Mouse (Mus musculus) retina, adult 2 months (tissue): ENCODE measurements at regions not wholly inside any gene's neighbourhood (a gene's known extent, or its start where the extent isn't known, plus 50 kb on each side); places are given as distances from the start of the nearest gene placed in this dataset.

Experiments used
- DNase-seq: peaks from one replicate; pipeline ENCODE4 v3.0.0-alpha.2; 2012; ENCODE audit warnings: low read depth, low spot score

- DNase-seq, result no peak
These were observed 229.5 kb downstream of the 4933412E24Rik start for GRCm38 (mm10) chr15:59786706-59787425.

GRCm38 (mm10) chr15:59785981-59786380, 230.4 kb downstream of the 4933412E24Rik start:
- DNase-seq, result no peak

- no peak for DNase-seq
These were observed 231.9 kb downstream of the 4933412E24Rik start for GRCm38 (mm10) chr15:59784556-59784929.

DNA sequence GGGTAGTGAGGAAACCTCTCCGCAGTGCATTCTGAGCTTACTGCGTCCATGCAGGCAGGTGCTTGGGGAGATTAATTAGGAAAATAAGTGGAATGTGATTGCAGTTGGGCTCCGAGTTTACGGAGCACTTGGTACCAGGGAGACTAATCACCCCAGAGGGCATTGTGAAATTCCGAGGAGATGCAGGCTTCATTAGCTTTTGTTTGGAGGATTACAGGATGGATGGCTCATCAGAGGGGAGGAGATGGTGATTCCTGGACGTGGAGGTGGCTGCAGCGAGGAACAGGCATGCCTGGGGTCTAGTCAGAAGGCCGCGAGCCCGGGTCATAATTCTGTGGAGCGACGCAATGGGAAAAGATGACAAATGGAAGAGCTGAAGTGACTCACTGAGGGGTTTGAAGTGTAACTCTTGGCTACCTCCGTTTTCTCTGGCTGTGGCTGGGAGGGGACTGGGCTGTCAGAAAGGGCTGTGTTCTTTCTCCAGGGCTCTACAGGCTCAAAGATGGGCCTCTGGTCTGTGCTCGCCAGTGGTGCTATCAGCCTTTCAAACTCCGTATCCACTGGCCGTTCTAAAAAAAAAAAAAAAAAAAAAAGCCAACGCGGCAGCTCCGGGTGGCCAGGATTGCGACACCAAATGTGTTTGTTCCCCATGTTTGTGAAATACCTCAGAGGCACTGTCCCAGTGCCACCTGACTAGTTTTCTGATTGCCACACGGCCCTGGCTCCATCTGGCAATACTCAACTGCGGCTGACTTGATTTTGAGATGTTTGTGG, 232.4 kb downstream of the 4933412E24Rik start:
- DNase-seq, result no peak

DNA sequence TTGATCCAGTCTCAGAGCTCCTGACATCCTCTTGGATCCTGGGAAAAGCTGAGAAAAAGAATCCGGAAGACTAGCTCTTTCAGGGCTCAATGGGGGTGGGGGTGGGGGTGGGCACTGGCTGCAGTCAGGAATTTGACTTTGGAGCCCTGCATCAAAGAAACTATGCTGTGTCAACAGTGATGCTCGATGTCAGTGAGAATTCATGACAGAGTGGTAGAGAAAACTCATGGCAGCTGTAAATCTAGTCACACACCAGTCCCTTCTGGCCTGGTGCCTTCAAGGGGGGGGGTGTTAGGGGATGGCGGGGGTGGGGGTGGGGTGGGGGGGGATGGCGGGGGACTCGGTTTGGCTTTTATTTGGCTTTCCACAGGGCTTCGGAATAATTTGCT, 233.0 kb downstream of the 4933412E24Rik start:
- no peak for DNase-seq

- no peak for DNase-seq
These were observed 235.9 kb downstream of the 4933412E24Rik start for GRCm38 (mm10) chr15:59780506-59780905.

DNA sequence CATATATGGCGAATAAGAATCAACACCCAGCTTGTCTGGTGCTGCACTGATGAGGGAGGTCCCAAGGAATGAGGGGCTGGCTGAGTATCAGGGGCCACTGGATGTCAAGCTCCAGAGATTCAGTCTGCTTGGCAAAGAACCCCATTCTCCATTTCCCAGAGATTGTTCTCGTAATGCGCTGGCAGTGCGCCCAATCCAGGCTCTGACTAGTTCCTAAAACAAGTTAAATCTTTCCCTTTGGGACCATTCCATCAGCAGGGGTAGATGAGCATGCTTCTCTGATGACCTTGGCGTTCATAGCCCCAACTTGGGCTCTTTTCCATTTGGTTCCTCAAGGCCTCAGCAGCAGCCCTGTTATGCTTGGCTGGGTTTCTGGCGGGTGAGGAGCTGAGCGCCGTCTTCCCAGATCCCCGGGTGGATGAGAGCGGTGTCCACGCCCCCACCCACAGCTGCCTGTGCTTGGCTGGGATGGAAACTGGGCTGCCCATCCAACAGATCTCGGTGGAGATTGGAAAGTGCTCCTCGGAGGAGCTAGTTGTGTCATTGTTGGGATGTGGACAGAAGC, 239.0 kb downstream of the 4933412E24Rik start:
- no peak for DNase-seq

DNA sequence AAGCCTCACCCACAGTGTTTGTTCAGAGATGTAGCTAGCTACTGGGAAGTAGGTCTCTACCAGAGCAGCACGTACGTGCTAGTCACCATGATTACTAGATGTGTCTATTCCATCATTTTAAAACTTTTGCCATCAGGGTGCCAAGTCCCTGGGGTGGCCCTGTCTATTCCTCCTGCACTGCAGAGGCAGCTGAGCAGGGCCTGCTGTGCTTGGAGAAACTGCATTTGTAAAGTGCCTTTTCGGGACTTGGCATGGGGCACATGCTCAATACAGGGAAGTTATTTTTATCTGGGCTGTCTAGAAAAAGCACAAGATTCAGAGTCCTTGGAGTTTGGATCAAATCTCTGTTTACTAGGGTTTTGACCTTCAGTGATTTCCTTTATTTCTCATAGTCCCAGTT, 240.6 kb downstream of the 4933412E24Rik start:
- no peak for DNase-seq

DNA sequence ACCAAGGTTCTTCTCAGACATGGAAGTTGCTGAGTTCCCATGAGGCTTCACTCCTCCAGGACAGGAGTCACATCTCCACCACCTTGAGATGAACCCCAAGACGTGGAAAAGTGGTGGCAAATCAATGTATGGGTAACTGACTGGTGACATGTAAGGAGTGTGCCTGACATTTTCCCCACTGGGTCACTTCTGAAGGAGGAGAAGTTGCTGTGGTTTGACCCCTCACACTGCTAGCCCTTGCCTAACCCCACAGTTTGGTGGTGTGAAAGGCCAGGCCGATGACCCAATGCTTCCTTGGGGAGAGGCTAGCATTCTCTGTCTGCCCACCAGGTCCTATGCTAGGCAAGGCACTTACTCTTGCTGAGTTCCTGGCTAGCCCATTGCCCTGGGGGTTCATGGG, 242.4 kb downstream of the 4933412E24Rik start:
- no peak for DNase-seq

- DNase-seq, result no peak
These were observed 243.8 kb downstream of the 4933412E24Rik start for GRCm38 (mm10) chr15:59772595-59772994.

GRCm38 (mm10) chr15:59762061-59762460, 254.4 kb downstream of the 4933412E24Rik start:
- no peak for DNase-seq

DNA sequence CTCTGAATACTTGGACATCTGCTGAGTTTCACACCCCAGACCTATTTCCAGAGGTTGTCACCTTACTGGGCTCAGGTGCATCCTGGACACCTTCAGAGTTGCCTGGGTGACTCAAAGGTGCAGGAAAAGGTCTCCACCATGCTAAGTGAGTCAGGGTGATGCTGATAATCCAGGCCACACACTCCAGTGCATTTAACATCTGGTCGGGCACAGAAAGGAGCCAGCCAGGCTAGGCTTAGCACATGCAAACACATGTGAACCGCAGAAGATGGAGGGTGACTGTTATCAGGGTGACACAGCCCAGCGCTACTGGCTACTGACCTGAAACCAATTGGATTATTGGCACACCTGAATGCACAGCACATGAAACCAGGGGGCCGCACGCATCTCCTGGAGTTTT, 255.9 kb downstream of the 4933412E24Rik start:
- DNase-seq, result no peak

DNA sequence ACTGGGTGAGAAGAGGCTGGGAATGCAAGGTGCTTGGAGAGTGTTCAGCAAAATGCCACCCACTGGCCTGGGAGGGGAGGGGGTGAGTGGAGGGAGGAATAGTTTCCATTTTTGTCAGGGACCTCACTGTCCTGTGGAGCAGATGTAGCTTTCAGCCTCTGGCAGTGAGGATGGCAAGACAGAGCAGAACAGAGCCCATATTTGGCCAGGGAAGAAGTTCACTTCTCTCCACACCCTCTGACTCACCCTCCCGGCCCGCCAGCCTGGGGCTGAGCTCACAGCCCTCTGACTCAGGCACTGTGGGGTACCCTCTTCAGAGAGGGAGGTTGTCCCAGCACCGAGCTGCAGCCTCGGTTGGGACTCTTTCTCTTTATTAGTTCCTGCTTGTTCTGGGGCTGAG, 256.8 kb downstream of the 4933412E24Rik start:
- DNase-seq, result no peak

DNA sequence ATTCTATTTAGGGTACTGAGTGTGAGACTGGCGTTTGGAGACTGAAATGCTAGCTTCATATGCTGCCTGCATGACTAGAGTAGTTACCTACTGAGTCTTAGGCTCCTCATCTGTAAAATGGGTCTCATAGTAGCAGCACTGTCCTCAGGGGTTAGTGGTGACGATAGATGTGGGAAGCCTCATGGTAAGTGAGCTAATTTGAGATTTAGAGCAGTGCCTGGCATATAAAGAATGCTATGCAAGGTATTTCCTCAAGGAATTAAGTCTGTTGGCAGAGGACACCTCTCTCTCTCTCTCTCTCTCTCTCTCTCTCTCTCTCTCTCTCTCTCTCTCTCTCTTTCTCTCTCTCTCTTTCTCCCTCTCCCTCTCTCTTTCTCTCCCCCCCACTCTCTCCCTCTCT, 257.4 kb downstream of the 4933412E24Rik start:
- no peak for DNase-seq

DNA sequence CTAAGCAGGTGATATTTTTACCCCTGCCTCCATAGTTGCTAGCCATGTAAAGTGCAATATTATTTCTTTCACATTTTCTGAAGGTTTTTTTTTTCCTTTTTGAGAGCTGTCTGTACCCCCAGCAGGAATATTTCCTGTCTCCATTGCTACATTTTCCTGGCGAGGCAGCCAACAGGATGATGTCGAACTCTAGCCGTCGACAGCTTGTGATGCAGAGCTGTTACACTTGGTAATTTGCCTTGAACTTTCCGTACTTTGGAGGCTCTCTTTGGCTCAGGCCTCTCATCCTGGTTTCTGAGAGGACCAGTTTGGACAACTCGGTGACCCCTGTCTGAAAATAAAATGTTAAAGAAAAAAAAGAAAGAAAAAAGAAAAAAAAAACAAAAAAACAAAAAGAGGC, 260.3 kb downstream of the 4933412E24Rik start:
- no peak for DNase-seq

GRCm38 (mm10) chr15:59754906-59755305, 261.5 kb downstream of the 4933412E24Rik start:
- DNase-seq, result no peak

- no peak for DNase-seq
These were observed 264.1 kb downstream of the 4933412E24Rik start for GRCm38 (mm10) chr15:59752277-59752676.

DNA sequence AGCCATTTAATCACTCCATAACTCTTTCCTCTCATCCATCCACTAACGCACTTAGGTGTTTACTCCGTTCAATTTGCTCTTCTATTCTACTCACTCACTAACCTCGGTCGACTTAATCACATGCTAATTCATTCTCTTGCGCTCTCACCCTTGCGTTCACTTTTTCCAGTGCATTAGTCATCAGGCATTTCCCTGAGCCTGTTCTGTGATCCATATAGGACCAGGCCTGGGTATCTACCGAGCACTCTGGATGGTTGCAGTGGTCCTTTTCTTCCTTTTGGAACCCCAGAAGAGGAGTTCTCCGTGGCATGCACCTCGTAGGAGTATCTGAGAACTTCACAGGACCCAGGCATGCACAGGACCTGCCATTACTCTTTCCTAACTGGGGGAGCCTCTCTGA, 270.1 kb downstream of the 4933412E24Rik start:
- no peak for DNase-seq

DNA sequence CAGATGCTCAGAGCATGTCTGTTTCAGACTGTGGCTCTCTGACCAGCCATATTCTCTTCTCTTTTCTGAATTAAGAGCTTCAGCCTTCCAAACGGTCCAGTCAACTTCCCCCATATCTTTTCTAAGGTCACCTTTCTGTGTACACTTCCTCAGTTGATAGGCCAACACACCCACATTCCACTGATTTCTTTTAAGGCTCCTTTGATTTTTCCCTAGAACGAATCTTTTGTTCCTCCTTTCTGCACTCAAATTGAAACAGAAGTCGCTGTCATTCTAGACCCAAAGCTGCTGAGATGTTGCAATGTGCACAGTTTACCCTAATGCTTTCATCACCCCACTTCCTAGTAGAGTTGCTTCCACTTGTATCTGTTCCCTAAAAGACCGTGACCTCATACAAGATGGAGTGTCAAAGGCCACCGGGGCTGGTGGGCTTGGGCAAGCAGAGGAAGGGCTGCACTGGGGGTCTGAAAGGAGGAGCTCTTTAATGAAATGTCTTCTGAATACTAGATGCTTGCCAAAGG, 271.9 kb downstream of the 4933412E24Rik start:
- no peak for DNase-seq

GRCm38 (mm10) chr15:59739197-59739596, 277.2 kb downstream of the 4933412E24Rik start:
- no peak for DNase-seq

DNA sequence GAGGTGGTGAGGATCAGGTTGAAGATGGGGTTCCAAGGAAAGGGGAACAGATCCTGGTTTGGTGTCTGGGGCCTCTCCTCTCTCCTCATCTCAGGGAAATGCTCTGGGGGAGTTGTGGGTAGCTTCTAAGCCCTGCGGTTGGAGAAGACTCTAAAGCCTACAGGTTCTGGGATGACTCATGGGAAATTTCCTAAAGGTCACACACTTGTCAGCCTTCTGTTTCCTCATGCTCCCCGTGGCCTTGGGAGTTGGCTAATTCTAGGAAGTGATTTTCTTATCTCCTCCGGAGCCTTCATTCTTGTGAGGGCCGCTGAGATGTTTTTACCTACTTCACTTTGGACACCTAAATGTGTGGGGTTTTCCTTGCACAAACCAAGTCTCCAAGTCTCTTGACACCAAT, 279.2 kb downstream of the 4933412E24Rik start:
- no peak for DNase-seq

GRCm38 (mm10) chr15:59734376-59734775, 282.0 kb downstream of the 4933412E24Rik start:
- DNase-seq, result no peak

GRCm38 (mm10) chr15:59733932-59734331, 282.5 kb downstream of the 4933412E24Rik start:
- DNase-seq, result no peak
